Mouse (Mus musculus) testis, adult 2 months (tissue): ENCODE measurements at regions not wholly inside any gene's neighbourhood (a gene's known extent, or its start where the extent isn't known, plus 50 kb on each side); places are given as distances from the start of the nearest gene placed in this dataset.

Source experiments
- H3K27ac ChIP-seq: fragments of 200-500 bp; 2 replicates; pipeline ENCODE4 v1.5.1; 2012; ENCODE audit warnings: low read depth, low read length; ENCODE audit not compliant: control insufficient read depth, insufficient read depth
- H3K27me3 ChIP-seq: fragments of 200-500 bp; 2 replicates; pipeline ENCODE4 v1.6.1; 2012; ENCODE audit warnings: mild to moderate bottlenecking, low read length, moderate library complexity; ENCODE audit not compliant: control insufficient read depth, insufficient read depth
- H3K36me3 ChIP-seq: fragments of 200-500 bp; 2 replicates; pipeline ENCODE4 v1.6.1; 2012; ENCODE audit warnings: mild to moderate bottlenecking, low read length; ENCODE audit not compliant: control insufficient read depth, insufficient read depth
- H3K4me1 ChIP-seq: fragments of 200-500 bp; 2 replicates; pipeline ENCODE4 v1.6.1; 2012; ENCODE audit warnings: low read length; ENCODE audit not compliant: control insufficient read depth, insufficient read depth
- H3K4me3 ChIP-seq: fragments of 200-500 bp; 2 replicates; pipeline ENCODE4 v1.5.1; 2012; ENCODE audit warnings: low read depth, mild to moderate bottlenecking, low read length, moderate library complexity, mixed read lengths; ENCODE audit not compliant: control insufficient read depth
- CTCF ChIP-seq: fragments of 200-500 bp; IDR thresholded peaks from 2 replicates; pipeline ENCODE4 v1.5.1; 2012; ENCODE audit warnings: low read depth, mild to moderate bottlenecking, inconsistent platforms, low read length, moderate library complexity; ENCODE audit not compliant: control insufficient read depth, insufficient read depth, insufficient replicate concordance
- POLR2A ChIP-seq: fragments of 200-500 bp; IDR thresholded peaks from 2 replicates; pipeline ENCODE4 v1.6.1; 2012; ENCODE audit warnings: low read depth, mild to moderate bottlenecking, inconsistent platforms, low read length, moderate library complexity; ENCODE audit not compliant: control insufficient read depth

- Histone ChIP-seq H3K27me3 (no peaks in the 10 kb centered on the region), H3K4me3 (no peak overlapping the region), H3K4me1 (no peaks in the 10 kb centered on the region), H3K27ac (no peak overlapping the region), H3K36me3 (no peaks in the 10 kb centered on the region)
- no peak for TF ChIP-seq CTCF
- no peak for TF ChIP-seq POLR2A
These were observed 105.2 kb downstream of the Lrig3 start for GRCm38 (mm10) chr10:126070984-126071713.

GRCm38 (mm10) chr10:126071714-126072057, 105.7 kb downstream of the Lrig3 start:
- no peaks in the 10 kb centered on the region for H3K36me3 ChIP-seq
- H3K4me1 ChIP-seq: no peaks in the 10 kb centered on the region
- TF ChIP-seq POLR2A (no peak), CTCF (no peak)
- no peaks in the 10 kb centered on the region for H3K27me3 ChIP-seq
- H3K4me3 ChIP-seq: no peak overlapping the region
- no peak overlapping the region for H3K27ac ChIP-seq

- H3K36me3 ChIP-seq: no peaks in the 10 kb centered on the region
- H3K27ac ChIP-seq: no peak overlapping the region
- H3K4me3 ChIP-seq: no peak overlapping the region
- no peak for TF ChIP-seq POLR2A
- TF ChIP-seq CTCF: no peak
- no peaks in the 10 kb centered on the region for H3K4me1 ChIP-seq
- no peaks in the 10 kb centered on the region for H3K27me3 ChIP-seq
These were observed 111.5 kb downstream of the Lrig3 start for GRCm38 (mm10) chr10:126077313-126077966.

- Histone ChIP-seq H3K4me3 (no peak overlapping the region), H3K4me1 (no peaks in the 10 kb centered on the region), H3K27me3 (no peaks in the 10 kb centered on the region), H3K27ac (no peak overlapping the region), H3K36me3 (no peaks in the 10 kb centered on the region)
- TF ChIP-seq POLR2A: no peak
These were observed 116.6 kb downstream of the Lrig3 start for GRCm38 (mm10) chr10:126082576-126082975.

- H3K4me3 ChIP-seq: no peak overlapping the region
- TF ChIP-seq POLR2A: no peak
- peak; percentile 37; the same call in 1 of the 2 replicates for TF ChIP-seq CTCF
- no peak overlapping the region for H3K27ac ChIP-seq
- H3K27me3 ChIP-seq: no peaks in the 10 kb centered on the region
- no peaks in the 10 kb centered on the region for H3K36me3 ChIP-seq
- H3K4me1 ChIP-seq: no peaks in the 10 kb centered on the region
These were observed 120.7 kb downstream of the Lrig3 start for GRCm38 (mm10) chr10:126086684-126087083.

GRCm38 (mm10) chr10:126094238-126094880, 128.4 kb downstream of the Lrig3 start:
- Histone ChIP-seq H3K4me1 (no peaks in the 10 kb centered on the region), H3K36me3 (no peaks in the 10 kb centered on the region), H3K4me3 (no peak overlapping the region; the same call in 1 of the 2 replicates), H3K27me3 (no peaks in the 10 kb centered on the region), H3K27ac (no peak overlapping the region)
- TF ChIP-seq CTCF (no peak), POLR2A (no peak)

- Histone ChIP-seq H3K36me3 (no peaks in the 10 kb centered on the region), H3K4me1 (no peaks in the 10 kb centered on the region), H3K4me3 (no peak overlapping the region), H3K27me3 (no peaks in the 10 kb centered on the region), H3K27ac (no peak overlapping the region)
- TF ChIP-seq POLR2A: no peak
- no peak for TF ChIP-seq CTCF
These were observed 131.9 kb downstream of the Lrig3 start for GRCm38 (mm10) chr10:126097896-126098295.

- no peak for TF ChIP-seq POLR2A
- no peak for TF ChIP-seq CTCF
- Histone ChIP-seq H3K27ac (no peak overlapping the region), H3K36me3 (no peaks in the 10 kb centered on the region), H3K27me3 (no peaks in the 10 kb centered on the region), H3K4me1 (no peaks in the 10 kb centered on the region), H3K4me3 (no peak overlapping the region)
These were observed 136.9 kb downstream of the Lrig3 start for GRCm38 (mm10) chr10:126102876-126103275.
